Mouse (Mus musculus): ENCODE results near the gene Cmpk2.
"Not testable (repeated sequence)": the region's sequence is repeated elsewhere in the genome, so short reads cannot be mapped to it uniquely, and the experiment has no call there.

The Cmpk2 gene

GRCm38 (mm10) chr12:26478196-26479004 is 9.4 kb downstream of the Cmpk2 start:
- no peak for DNase-seq (ENCODE audit: low spot score in 2 of 2)

GRCm38 (mm10) chr12:26485738-26486580 is 17.0 kb downstream of the Cmpk2 start:
- DNase-seq (ENCODE audit: low spot score in 2 of 2): not testable (repeated sequence)

- DNase-seq (ENCODE audit: low spot score in 2 of 2): no peak
These were observed 19.0 kb downstream of the Cmpk2 start for GRCm38 (mm10) chr12:26487874-26488616.

- no peak for DNase-seq (ENCODE audit: low spot score in 2 of 2)
These were observed 19.7 kb downstream of the Cmpk2 start for GRCm38 (mm10) chr12:26488617-26489274.

GRCm38 (mm10) chr12:26489942-26490341 is 20.9 kb downstream of the Cmpk2 start:
- no peak for DNase-seq (ENCODE audit: low spot score in 2 of 2)

GRCm38 (mm10) chr12:26501042-26501441 is 32.0 kb downstream of the Cmpk2 start:
- no peak for DNase-seq (ENCODE audit: low spot score in 2 of 2)

- DNase-seq (ENCODE audit: low spot score in 2 of 2): no peak
These were observed 42.0 kb downstream of the Cmpk2 start for GRCm38 (mm10) chr12:26510971-26511370.

GRCm38 (mm10) chr12:26518206-26518605 is 49.2 kb downstream of the Cmpk2 start:
- DNase-seq (ENCODE audit: low spot score in 2 of 2): no peak

- DNase-seq (ENCODE audit: low spot score in 2 of 2): peak in 1 of 2 experiments; percentile 38
These were observed 56.1 kb downstream of the Cmpk2 start for GRCm38 (mm10) chr12:26524943-26525697.

GRCm38 (mm10) chr12:26525698-26526026 is 56.7 kb downstream of the Cmpk2 start:
- DNase-seq (ENCODE audit: low spot score in 2 of 2): no peak

Data from urinary bladder, postnatal 4 days (tissue).